18 mouse cellular contexts compared by ENCODE assay signal in the genomic region with DNA sequence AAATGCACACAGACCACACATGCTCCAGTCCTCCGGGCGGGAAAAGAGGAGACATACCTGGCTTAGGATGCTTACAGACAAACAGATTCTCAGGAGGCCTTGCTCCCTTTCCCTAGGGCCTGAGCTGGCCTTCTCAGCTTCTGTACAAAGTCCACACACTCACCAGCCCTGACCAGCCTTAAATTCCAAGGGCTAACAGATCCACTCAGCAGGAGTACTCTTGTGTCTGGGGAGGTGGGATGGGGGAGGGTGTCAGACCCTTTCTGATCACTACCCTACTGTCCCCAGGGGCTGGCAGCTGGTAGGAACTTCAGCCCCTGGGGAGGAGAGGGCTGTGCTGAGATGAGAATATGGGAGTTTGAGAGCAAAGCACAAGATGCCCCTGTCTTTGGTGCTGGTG. TPM values are rescaled to one million over a fixed set of nuclear protein-coding genes. Genes with fewer than 3 reads are reported as not detected.
DNase-seq lines count a peak whose midpoint lies in the region; ATAC-seq and TF ChIP-seq lines count a peak whose summit lies in the region.
"Had no signal": no experiment of that assay in that cellular context is flagged by ENCODE, and none has a peak within 500 bp of the region (broad histone marks: within the 10 kb centered on the region; RNA-seq: fewer than 3 reads in every experiment).

No protein-coding gene starts in this region.

- ATAC-seq in hindbrain, embryonic 12.5 days (ENCODE audit: low FRiP score), result no peak
- ATAC-seq: activated CD4-positive, CD25-positive, alpha-beta regulatory T cell, adult 4 months; CD4-positive, CD25-positive, alpha-beta regulatory T cell, adult 4 months; forebrain, embryonic 15.5 days had no signal

- peaks cover 2% of the 10 kb centered on the region; the same call in 1 of the 2 replicates for H3K36me3 ChIP-seq in E14TG2a.4 (ENCODE audit: insufficient read depth, low read length)
- no peaks in the 10 kb centered on the region for H3K36me3 ChIP-seq in ES-Bruce4 (ENCODE audit: control insufficient read depth, insufficient read depth, low read length, poor library complexity, severe bottlenecking)
- H3K36me3 ChIP-seq in hindbrain, embryonic 12.5 days, result no peaks in the 10 kb centered on the region
- H3K36me3 ChIP-seq: forebrain, embryonic 15.5 days had no signal

- 0 out of 2 replicates have a peak overlapping the region, but pooled peaks have one; percentile 37 for H3K27ac ChIP-seq in ES-Bruce4 (ENCODE audit: insufficient read depth, low read length)
- H3K27ac ChIP-seq in hindbrain, embryonic 12.5 days, result no peak overlapping the region
- H3K27ac ChIP-seq: forebrain, embryonic 15.5 days; heart, adult 2 months had no signal

- no peaks in the 10 kb centered on the region for H3K27me3 ChIP-seq in E14TG2a.4 (ENCODE audit: insufficient read depth, low read length)
- H3K27me3 ChIP-seq in ES-Bruce4 (ENCODE audit: control insufficient read depth, insufficient read depth, low read length, poor library complexity, severe bottlenecking), result no peaks in the 10 kb centered on the region
- peaks cover 26% of the 10 kb centered on the region for H3K27me3 ChIP-seq in hindbrain, embryonic 12.5 days

- H3K9me3 ChIP-seq in E14TG2a.4 (ENCODE audit: low read length) (no peaks in the 10 kb centered on the region), ES-Bruce4 (replicated peaks; ENCODE audit: control insufficient read depth, insufficient read depth, low read length, poor library complexity, severe bottlenecking) (no peaks in the 10 kb centered on the region)
- H3K9me3 ChIP-seq in hindbrain, embryonic 12.5 days (replicated peaks), result no peaks in the 10 kb centered on the region
- H3K9me3 ChIP-seq: forebrain, embryonic 15.5 days had no signal

- TF ChIP-seq POLR2A in ES-Bruce4 (IDR thresholded peaks at IDR 0.05; ENCODE audit: insufficient read depth, low read length), result no peak

- no peak for TF ChIP-seq EP300 in ES-Bruce4 (IDR thresholded peaks at IDR 0.05; ENCODE audit: insufficient read depth, low read depth, low read length)

- peaks cover 57% of the 10 kb centered on the region for H3K4me1 ChIP-seq in E14TG2a.4 (replicated peaks; ENCODE audit: low read depth, low read length)
- peaks cover 12% of the 10 kb centered on the region for H3K4me1 ChIP-seq in ES-Bruce4 (ENCODE audit: control insufficient read depth, insufficient read depth, low read length)
- no peaks in the 10 kb centered on the region for H3K4me1 ChIP-seq in hindbrain, embryonic 12.5 days

- WGBS in hindbrain, embryonic 12.5 days, result 61% methylated on average over 2 of the region's 2 CpGs

- no peak overlapping the region for H3K9ac ChIP-seq in ES-Bruce4 (ENCODE audit: low read depth, poor library complexity, severe bottlenecking)
- H3K9ac ChIP-seq in hindbrain, embryonic 12.5 days, result no peak overlapping the region
- H3K9ac ChIP-seq: forebrain, embryonic 15.5 days had no signal

- H3K4me2 ChIP-seq in hindbrain, embryonic 12.5 days (replicated peaks), result no peak overlapping the region
- H3K4me2 ChIP-seq: forebrain, embryonic 15.5 days; liver, embryonic 11.5 days; midbrain, embryonic 11.5 days had no signal

- TF ChIP-seq CTCF in E14TG2a.4 (conservative IDR thresholded peaks at IDR 0.05; ENCODE audit: low read length) (no peak), ES-Bruce4 (IDR thresholded peaks at IDR 0.05; ENCODE audit: low read depth, low read length) (no peak)

- H3K4me3 ChIP-seq in E14TG2a.4 (replicated peaks; ENCODE audit: low read length) (peak overlapping the region; percentile 60), ES-Bruce4 (ENCODE audit: low read depth, low read length) (no peak overlapping the region)
- H3K4me3 ChIP-seq in hindbrain, embryonic 12.5 days, result no peak overlapping the region
- H3K4me3 ChIP-seq: erythroblast, embryonic 14.5 days; forebrain, embryonic 15.5 days; heart, adult 2 months had no signal

- peak; percentile 70 to 75 for DNase-seq in kidney, adult 8-10 months
- peak; percentile 66 to 79 for DNase-seq in kidney, postnatal 36 days
- DNase-seq in urinary bladder, postnatal 36 days (ENCODE audit: low spot score in 2 of 2), result no peak
- no peak for DNase-seq in retina, embryonic 14.5 days (ENCODE audit: low spot score)
- DNase-seq: adrenal gland, postnatal 36 days; cerebellum, postnatal 10 days; heart, adult 2 months; left cerebral cortex, postnatal 4 days; thymus, adult 2 months had no signal

RNA-seq across cellular contexts. Expression of gene Sh3tc1, which starts 0.8 kb away (rescaled TPM):
- polyA plus RNA-seq in ES-Bruce4 (2011; ENCODE audit: insufficient read depth, insufficient read length, low read depth, missing spikeins), result 3.6 and 5.1 TPM in 2 replicates
- 4.0 and 4.7 TPM in 2 replicates for polyA plus RNA-seq in hindbrain, embryonic 12.5 days (2016; fragmentation: Nextera tagmentation; extraction: Ambion mirVana)

RNA-seq across cellular contexts. Expression of gene Ablim2, which starts 18.7 kb away (rescaled TPM):
- polyA plus RNA-seq in ES-Bruce4 (2011; ENCODE audit: insufficient read depth, insufficient read length, low read depth, missing spikeins), result 3.8 and 6.1 TPM in 2 replicates
- 3.7 and 3.9 TPM in 2 replicates for polyA plus RNA-seq in hindbrain, embryonic 12.5 days (2016; fragmentation: Nextera tagmentation; extraction: Ambion mirVana)
- polyA plus RNA-seq: erythroblast, embryonic 14.5 days had no signal

RNA-seq across cellular contexts. Expression of gene Htra3, which starts 59.4 kb away (rescaled TPM):
- 1.9 and 2.0 TPM in 2 replicates for polyA plus RNA-seq in ES-Bruce4 (2011; ENCODE audit: insufficient read depth, insufficient read length, low read depth, missing spikeins)
- 7.3 and 9.7 TPM in 2 replicates for polyA plus RNA-seq in hindbrain, embryonic 12.5 days (2016; fragmentation: Nextera tagmentation; extraction: Ambion mirVana)
- polyA plus RNA-seq: activated CD4-positive, CD25-positive, alpha-beta regulatory T cell, adult 4 months; CD4-positive, CD25-positive, alpha-beta regulatory T cell, adult 4 months; erythroblast, embryonic 14.5 days had no signal

Comparison
In these comparisons a context has a peak if more than half of its experiments do, and no peak if none do; other contexts are left out.
1. DNase-seq: peak in kidney, adult 8-10 months (2 of 2) and kidney, postnatal 36 days (2 of 2); none in urinary bladder, postnatal 36 days (0 of 2) and retina, embryonic 14.5 days (single experiment).